Mouse (Mus musculus) brain, embryonic 14.5 days (tissue): ENCODE data around the gene Ttll1. TPM values are rescaled to one million over a fixed set of nuclear protein-coding genes. Genes with fewer than 3 reads are reported as not detected.
"Not testable (repeated sequence)": the region's sequence is repeated elsewhere in the genome, so short reads cannot be mapped to it uniquely, and the experiment has no call there.

ENCODE experiments used
- DNase-seq: peaks from one replicate; pipeline ENCODE4 v3.0.0-alpha.2; 2011; ENCODE audit warnings: low read depth
- CTCF ChIP-seq: fragments of 200-500 bp; IDR thresholded peaks from 2 replicates; pipeline ENCODE4 v1.5.1; 2012; ENCODE audit warnings: inconsistent platforms, mild to moderate bottlenecking, moderate library complexity, borderline replicate concordance; ENCODE audit not compliant: insufficient read depth, insufficient read length; ENCODE audit errors: extremely low read depth
- POLR2A ChIP-seq: fragments of 200-500 bp; IDR thresholded peaks from 2 replicates; pipeline ENCODE4 v1.6.1; 2012; ENCODE audit warnings: mild to moderate bottlenecking, inconsistent platforms, borderline replicate concordance; ENCODE audit not compliant: poor library complexity, insufficient read depth, insufficient read length, severe bottlenecking; ENCODE audit errors: extremely low read depth
- polyA plus RNA-seq: library from polyadenylated mRNA; depleted of rRNA; stranded (reverse); fragments of >200 nt; gene quantifications from 2 replicates; pipeline ENCODE4 v1.2.3, GENCODE M21; 2012

Gene Ttll1
- polyA plus RNA-seq, 1 experiment, result 89.6 TPM

DNA sequence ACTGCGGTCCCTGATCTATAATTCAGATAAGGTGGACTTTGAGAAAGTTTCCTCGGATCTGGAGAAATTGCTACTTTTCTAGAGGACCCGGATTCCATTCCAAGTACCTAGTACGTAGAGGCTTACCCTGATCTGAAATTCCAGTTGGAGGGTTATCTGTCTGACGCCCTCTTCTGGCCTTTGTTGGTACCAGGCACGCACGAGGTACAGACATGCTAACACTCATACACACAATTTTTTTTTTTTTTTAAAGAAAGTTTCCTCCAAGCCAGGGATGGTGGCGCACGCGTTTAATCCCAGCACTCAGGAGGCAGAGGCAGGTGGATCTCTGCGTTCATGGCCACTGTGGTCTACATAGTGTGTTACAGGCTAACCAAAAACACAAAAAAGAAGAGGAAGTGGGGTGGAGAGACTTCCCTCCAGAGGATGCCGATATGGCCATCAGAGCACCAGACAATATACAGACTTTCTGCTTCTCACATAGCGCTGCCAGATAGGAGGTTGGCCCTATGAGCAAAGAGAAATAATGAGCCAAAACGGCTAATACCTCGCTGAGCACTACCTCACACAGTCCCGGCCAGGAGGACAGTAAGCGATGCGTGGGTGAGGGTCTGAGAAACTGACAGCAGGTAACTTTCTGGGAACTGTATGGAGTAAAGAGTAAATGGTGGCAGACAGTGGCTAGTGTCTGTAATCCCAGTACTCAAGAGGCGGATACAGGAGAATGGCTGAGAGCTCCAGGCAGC is 45.6 kb downstream of the Ttll1 start:
- TF ChIP-seq CTCF, result no peak; the same call in 1 of the 2 replicates
- TF ChIP-seq POLR2A, result no peak
- DNase-seq, result no peak

DNA sequence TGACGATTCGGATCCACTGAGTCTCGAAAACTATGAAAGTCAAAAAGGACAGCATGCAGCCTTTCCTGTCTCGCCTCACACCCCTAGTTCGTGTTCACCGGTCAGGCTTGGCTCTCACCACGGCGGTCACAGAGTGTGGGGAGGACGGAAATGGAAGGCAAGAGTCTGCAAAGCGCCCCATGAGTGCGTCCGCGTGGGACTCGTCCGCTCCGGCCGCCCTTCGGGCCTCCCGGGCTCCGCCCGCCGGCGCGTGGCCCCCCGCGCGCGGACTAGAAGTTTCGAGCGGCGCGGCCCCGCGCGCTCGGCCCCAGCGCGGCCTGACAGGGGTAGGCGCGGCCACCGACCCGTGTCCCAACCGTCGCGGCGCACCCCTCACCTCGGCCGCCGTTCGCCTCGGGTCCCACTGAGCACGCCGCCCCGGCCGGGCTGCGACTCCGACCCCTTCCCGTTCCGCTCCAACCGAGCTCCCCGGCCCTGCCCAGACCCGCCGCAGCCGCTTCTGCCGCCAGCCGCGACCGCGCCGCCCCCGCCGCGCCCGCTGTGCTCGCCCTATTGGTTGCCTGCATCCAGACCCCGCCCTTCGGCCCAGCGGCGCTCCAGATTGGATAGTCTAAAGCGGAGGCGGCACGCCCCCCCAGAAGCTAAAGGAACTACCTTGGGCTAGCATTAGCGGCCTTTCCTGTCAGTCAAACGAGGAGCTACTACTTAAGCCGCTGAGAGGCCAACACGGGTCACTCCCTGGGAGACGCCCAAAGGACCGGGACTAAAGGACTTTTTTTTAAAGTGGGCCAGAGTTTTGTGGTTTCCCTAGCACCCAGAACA is 46.4 kb downstream of the Ttll1 start, which contains the start of gene Pacsin2:
TSS of gene Pacsin2 (minus strand) at position 524 of the 822 bp plus-strand sequence.
- peak; percentile 98 for DNase-seq
- TF ChIP-seq POLR2A (peak; percentile 79), CTCF (no peak)

DNA sequence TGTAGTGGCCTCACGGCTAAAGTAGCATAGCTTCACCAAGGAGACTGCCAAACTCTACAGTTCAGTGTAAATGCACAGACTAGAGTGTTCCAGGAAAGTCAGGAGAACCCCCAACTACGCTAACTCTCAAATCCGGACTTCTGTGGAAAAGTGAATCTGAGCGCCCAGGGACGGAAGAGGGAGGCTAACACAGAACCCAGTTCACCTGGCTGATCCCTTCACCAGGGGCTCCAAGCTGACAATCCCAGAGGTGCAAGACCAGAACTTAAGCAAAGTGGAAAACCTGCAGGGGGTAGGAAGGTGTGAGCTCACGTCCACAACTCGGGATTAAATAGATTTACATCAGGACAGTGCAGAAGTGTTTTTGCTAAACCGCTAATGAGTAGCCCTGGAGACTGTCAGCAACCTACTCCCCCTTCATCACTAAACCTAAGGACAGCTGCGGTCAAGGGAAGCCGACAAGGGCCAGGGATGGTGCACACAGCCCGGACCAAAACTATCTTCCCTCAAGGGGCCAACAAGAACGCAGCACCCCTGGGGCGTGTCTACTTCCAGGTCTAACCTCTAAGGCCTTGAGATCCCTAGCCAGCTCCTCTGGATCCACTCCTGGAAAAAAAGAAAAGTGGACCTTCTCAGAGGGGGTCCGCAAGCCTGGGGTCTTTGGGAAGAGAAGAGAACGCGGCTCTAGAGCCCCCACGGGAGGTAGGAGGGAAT is 47.2 kb downstream of the Ttll1 start:
- TF ChIP-seq POLR2A (no peak), CTCF (no peak)
- peak; percentile 14 for DNase-seq

DNA sequence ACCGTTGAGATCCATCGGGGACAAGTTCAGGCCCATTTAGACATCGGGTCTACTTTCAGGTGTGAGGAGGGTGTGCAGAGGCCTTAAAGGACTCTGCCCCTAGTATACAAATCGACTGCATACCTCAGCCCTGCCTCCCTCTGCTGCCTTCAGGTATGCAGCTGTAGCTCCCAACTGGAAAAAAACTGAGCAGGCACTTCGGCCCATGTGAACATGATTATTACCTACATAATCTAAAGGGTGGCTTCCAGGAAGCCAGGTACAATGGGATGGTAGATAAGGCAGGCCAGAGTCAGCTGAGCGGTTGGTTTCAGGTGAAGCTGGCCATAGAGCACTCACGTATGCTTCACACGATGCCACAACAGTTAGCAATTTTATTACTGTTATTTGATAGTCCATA is 48.3 kb downstream of the Ttll1 start:
- DNase-seq, result not testable (repeated sequence)

DNA sequence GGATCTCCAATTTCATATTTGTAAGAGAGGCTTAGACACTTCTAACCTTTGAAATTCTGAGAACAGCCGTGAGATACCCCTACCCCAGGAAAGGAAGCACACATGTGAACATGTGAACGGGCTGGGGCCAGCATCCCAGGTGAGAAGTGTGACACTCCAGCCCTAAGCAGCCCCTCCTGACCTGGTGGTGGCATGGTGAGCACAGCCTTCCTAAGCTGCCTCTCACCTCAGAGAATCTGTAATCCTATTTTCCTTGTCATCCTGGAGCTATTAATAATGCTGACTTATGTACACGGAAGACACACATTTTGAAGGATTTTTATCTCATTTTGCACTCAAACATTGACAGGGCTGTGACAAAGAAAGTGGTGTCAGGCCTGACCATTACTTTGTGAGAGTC is 49.8 kb downstream of the Ttll1 start:
- DNase-seq, result no peak
- TF ChIP-seq CTCF (no peak), POLR2A (no peak)

DNA sequence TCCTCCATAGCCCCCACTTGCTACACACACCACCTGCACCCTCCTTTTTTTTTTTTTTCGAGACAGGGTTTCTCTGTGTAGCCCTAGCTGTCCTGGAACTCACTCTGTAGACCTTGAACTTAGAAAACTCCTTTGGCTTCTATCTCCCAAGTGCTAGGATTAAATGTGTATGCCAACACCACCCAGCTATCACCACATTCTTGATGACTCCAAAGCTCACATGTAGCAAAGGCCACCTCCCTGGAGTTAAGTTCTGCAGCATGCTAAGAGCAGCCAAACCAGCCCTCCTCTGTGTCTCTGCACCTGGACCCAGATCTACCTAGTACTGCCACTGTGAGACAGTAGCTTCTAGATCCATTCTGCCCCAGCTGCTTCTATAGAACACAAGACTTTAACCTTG is 53.2 kb downstream of the Ttll1 start:
- no peak for DNase-seq
- TF ChIP-seq CTCF (no peak), POLR2A (no peak)

DNA sequence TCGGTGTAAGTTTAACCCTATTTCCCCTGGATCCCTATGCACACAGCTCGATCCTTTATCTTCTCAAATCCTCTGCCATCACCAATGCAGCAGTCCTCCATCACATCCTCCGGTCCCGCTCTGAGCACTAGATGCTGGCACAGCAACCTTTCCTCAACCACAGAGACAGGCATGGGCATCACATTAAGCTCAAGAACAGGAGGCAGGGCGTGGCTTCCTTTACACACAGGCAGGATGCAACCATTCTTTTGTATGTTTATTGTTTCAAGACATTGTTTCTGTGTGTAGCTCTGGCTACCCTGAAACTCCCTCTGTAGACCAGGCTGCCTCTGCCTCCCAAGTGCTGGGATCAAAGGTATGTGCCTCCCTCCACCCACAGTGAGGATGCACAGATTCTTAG is 55.1 kb downstream of the Ttll1 start:
- TF ChIP-seq POLR2A (no peak), CTCF (no peak)
- no peak for DNase-seq

DNA sequence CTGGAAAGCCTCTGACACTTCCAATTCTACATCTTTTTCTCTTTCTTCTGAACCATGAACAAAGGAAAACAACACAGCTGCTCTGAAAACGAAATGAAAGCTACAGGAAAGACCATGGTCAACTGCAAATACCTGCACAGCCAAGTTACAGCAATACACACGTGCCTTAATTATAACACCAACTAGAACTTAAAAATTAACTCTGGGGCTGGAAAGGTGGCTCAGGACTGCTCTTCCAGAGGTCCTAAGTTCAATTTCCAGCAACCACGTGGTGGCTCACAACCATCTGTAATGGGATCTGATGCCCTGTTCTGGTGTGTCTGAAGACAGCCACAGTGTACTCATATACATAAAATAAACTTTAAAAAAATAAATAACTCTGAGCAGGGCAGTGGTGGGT is 55.7 kb downstream of the Ttll1 start:
- no peak for DNase-seq
- TF ChIP-seq CTCF, result no peak
- no peak for TF ChIP-seq POLR2A

DNA sequence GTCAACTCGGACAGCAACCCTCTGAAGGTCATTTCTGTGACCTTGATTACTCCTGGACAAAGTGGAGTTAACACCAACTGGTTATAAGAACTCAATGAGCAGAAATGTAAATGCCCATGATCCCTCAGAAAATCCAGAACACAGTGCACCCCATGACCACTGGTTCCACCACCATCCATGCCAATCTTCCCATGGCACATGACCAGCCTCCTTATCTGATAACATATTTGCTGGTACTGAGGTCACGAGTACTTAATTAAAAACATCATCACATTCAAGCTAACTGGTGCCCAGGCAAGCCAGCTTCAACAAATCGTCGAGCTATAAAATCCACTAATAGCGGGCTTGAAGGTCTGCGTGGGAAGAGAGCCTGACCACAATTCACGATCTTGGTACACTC is 56.3 kb downstream of the Ttll1 start:
- no peak for TF ChIP-seq CTCF
- TF ChIP-seq POLR2A, result no peak
- no peak for DNase-seq

DNA sequence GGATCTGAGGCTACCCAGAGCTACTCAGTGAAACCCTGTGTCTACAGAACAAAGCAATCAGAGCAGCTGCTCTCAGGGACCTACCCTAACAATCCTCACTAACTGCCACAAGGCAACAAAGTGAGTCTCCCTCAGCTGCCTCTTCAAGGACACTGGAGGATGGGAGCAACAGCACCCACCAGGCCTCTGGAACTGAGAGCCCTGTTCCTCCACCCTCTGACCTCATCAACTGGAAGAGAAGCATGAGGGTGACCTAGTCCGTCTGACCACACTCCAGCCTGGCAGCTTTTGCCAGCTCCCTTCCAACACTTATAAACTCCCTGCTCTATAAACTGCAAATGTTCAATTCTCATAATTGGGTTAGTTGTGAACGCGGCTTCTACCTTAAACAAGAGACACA is 56.8 kb downstream of the Ttll1 start:
- no peak for DNase-seq
- TF ChIP-seq CTCF (no peak), POLR2A (no peak)

DNA sequence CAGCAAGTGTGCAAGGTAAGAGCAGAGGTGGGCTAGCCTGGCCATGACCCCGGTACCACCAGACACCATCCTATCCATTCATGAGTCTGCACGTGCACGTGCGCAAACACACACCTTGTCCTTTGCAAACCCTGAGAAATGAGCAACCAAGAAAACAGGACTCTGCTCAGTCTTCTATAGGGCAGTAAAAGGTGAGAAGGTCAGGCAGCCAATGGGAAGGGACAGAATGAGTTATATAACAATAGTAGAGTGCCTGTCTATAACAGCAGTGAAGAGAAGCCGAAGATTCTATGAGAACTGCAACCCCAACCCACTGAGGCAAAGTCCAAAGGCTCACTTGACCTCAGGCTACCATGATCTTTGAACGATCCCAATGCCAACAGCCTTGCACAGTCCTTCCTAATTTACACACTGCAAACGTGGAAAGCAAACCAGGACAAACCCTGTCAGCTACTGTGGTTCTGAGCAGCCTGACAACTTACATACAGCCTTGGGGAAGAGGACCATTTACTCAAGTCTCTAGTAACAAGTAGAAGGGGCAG is 58.4 kb downstream of the Ttll1 start:
- DNase-seq, result no peak
- no peak for TF ChIP-seq POLR2A
- TF ChIP-seq CTCF, result no peak

DNA sequence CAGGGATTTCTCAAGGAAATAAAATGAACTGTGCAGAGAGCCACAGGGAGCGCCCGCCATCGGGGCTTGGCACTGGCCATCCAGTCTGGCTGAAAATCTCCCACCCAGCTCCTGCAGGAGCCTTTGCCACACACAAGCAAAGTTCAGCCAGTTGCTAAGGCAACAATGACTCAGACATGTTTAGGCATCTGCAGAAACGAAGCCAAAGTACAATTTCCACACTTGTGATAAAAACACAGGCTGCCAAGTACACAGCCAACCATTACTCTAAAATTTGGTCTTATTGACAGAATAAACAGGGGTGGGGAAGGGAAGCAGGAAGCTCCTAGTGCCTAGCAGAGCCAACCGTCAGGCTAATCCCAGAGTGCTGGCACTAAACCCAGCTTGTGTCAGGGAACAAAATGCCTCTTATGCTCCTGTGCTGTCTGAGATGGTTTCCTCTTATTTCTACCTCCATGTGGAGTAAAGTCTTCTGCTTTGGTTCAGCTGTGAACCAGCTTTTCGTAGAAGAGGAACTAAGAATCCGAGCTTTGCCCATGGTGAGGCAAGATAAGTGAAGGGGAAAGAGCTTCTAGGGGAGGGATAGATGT is 59.0 kb downstream of the Ttll1 start:
- DNase-seq, result peak; percentile 72

More for the DNA sequence above, 59.0 kb downstream of the Ttll1 start:
- TF ChIP-seq POLR2A, result no peak
- no peak for TF ChIP-seq CTCF
